Mouse (Mus musculus) kidney, embryonic 16.5 days (tissue): ENCODE data around the gene Wdr26. TPM values are rescaled to one million over a fixed set of nuclear protein-coding genes. Genes with fewer than 3 reads are reported as not detected.

Experiments
- polyA plus RNA-seq: library from polyadenylated mRNA; unstranded; fragments of >200 nt; fragmentation: Nextera tagmentation; extraction: Ambion mirVana; gene quantifications from 2 replicates; pipeline ENCODE4 v1.2.1, GENCODE M21; 2015

Wdr26 gene
- polyA plus RNA-seq, 1 experiment from 2014 or later = 23.1 TPM

Other genes with a start within 250 kb of the Wdr26 start
- 7.1 and 8.3 TPM in 2 replicates for gene Ephx1, start 191.1 kb downstream of the Wdr26 start, polyA plus RNA-seq
- gene 9130409I23Rik, start 160.8 kb downstream of the Wdr26 start, polyA plus RNA-seq = 0.09 TPM in 1 of 2 replicates, not detected in the other
- gene Nvl, start 67.8 kb downstream of the Wdr26 start, polyA plus RNA-seq = 32.3 and 39.0 TPM in 2 replicates
- 119 and 140 TPM in 2 replicates for gene Cnih4, start 67.3 kb downstream of the Wdr26 start, polyA plus RNA-seq
- gene Cnih3, start 140.6 kb upstream of the Wdr26 start, polyA plus RNA-seq = 0.17 TPM in 1 of 2 replicates, not detected in the other